Mouse (Mus musculus): ENCODE measurements around the gene Mab21l2.

The Mab21l2 gene

GRCm38 (mm10) chr3:86548091-86549015 is at the start of gene Mab21l2:
TSS of gene Mab21l2 (minus strand) at chr3:86548629.
- no peak for DNase-seq (ENCODE audit: low read depth)

DNA sequence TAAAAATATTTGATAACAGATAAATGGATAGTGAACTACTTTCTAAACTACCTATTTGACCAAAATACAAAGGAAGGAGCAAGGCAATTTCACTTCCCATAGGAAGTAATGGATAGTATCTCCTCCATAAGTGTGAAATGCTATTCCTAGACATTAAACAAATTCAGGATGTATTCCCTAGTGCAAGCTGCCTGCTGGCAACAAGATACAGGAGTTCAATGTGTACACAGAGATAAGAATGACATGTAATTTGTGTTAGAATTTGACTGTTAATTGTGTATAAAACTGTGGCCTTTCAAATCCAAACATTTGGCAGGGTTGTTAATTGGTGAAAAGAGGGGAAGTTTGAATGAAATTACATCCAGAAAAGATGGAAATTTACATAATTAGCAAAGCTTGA is 26.9 kb upstream of the Mab21l2 start:
- DNase-seq (ENCODE audit: low read depth) = no peak

DNA sequence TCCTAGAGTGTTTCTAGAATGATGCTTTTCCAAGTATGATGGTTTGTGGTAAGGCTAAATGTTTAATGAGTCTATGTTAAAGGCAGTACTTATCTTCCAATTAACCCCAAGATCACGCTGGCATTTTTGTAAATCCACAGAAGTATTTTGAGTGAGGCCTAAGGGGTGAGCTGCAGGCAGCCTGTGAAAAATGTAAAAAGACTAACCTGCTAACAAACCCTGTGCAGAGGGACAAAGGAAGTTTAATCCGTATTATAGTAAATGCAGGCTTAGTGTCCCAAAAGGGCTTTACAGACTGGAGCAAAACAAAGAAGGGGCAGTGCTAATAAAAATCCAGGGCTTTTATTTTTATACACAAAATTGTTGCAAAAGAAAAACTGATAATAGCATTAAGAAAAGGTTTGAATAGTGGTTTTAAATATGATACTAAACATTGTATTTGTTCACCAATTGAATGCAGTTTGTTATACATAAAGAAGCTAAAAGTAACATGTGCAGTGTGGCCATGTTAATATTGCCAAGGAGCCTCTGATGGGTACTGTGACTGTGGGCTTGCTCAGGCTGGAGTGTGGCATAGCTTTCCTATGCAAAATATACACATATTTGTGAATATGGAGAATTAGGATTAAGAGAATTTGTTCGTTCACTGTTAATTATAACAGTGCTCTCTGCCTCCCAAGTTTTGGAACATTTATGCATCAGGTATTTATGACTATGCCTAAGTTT is 24.3 kb upstream of the Mab21l2 start:
- no peak for DNase-seq (ENCODE audit: low read depth)

- no peak for DNase-seq (ENCODE audit: low read depth)
Observed at GRCm38 (mm10) chr3:86571518-86571917, 23.1 kb upstream of the Mab21l2 start.

DNA sequence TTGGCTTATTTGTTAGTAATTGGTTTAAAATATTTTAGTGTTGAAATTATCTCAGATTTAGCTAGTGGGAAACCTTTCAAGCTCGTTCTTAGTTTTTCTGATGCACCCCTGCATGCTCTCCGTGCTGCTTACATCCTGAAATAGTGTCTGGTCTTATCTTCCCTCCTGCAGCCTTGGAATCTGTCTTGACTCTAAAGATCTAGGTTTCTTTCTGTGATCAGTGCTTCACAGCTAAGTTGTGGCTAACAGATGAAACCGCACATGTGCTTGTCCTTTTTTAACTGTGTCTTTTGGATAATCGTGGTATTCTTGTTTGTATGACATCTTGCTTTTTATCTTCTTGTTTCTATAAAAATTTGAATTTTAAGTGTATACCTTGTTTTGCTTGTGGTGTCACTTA is 18.9 kb upstream of the Mab21l2 start:
- DNase-seq (ENCODE audit: low read depth) = no peak

DNA sequence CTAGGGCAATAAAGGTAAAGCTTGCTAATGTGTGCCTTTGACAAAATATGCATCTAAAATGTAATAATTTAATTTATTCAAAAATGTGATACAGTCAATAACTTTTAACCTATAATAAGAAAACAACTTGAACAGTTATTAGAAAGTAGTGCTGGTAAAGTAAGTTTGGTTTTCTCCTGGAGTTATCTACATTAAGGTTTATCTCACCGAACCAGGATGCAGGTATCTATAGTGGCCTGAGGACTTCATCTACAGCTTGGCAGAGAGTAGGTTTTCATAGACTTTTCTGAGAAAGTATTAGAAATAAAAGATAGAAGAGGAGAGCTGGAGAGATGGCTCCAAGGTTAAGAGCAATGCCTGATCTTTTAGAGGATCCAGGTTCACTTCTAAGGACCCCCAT is 13.0 kb upstream of the Mab21l2 start:
- DNase-seq (ENCODE audit: low read depth) = no peak

DNA sequence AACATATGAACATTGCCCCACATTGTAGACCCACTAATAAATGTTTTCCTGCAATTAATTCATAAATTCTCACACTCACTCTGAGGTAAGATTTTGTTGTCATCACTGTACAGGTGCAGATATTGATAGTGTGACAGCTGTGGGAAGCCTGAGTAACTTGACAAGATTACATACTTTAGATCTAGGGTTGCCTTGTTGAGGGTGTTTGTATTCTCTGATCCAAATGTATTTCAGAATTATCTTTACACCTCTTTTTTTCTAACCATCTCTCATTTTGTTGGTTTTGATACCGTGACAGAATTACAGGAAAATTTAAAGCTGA is 12.6 kb upstream of the Mab21l2 start:
- no peak for DNase-seq (ENCODE audit: low read depth)

GRCm38 (mm10) chr3:86560281-86561022 is 12.0 kb upstream of the Mab21l2 start:
- no peak for DNase-seq (ENCODE audit: low read depth)

DNA sequence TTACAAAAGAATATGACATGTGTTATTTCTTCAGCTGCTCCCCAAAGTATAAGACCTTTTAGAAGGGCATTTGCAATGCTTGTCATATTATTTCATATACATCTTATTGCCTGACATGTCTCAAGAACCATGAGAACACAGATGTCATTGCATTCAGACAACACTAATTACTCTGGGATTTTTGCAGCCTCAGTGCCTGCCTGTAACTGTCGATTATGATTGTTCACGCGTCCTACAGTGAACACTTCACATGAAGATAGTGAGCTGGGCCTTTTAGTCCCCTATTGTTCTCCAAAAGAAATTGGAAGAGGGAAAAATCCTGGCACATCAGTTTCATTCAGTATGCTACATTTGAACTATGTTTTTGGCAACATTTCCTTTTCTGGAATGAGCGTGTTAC is 11.2 kb upstream of the Mab21l2 start:
- DNase-seq (ENCODE audit: low read depth) = no peak

DNA sequence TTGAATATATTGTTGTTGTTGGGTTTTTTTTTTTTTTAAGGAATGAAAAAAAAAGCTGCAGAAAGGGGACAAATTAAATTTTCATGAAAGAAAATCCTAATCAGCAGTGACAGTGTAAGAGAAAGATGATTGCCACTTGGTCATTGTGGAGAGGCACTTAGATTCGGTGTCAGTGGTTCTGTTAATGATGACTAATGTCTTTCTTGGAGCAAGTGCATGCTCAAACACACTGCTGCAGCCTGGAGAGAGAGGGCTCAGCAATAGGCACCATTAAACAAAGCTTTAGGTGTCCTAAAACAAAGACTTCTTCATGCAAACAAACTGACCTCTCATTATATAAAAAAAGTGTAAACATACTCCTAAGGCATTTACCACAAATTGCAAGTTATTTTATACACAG is 10.5 kb upstream of the Mab21l2 start:
- no peak for DNase-seq (ENCODE audit: low read depth)

DNA sequence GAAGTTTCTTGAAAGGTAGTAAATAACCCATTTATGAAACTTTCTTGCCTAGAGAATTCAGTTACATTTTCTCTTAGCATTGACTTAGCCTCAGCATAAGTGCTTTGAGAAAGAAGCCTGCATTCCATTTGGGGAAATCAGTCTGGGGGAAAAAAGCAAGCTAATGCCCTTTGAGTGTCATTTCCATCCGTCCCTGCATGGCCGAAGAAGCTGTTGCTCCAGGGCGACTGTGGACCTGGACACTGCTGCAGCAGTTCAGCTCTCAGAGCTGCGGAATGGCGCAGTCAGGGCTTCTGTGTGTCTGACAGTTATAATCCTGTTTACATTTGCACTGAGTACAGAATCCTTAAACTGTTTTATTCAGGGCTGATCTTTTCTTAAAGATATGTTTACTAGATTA is 3.7 kb upstream of the Mab21l2 start:
- no peak for DNase-seq (ENCODE audit: low read depth)

DNA sequence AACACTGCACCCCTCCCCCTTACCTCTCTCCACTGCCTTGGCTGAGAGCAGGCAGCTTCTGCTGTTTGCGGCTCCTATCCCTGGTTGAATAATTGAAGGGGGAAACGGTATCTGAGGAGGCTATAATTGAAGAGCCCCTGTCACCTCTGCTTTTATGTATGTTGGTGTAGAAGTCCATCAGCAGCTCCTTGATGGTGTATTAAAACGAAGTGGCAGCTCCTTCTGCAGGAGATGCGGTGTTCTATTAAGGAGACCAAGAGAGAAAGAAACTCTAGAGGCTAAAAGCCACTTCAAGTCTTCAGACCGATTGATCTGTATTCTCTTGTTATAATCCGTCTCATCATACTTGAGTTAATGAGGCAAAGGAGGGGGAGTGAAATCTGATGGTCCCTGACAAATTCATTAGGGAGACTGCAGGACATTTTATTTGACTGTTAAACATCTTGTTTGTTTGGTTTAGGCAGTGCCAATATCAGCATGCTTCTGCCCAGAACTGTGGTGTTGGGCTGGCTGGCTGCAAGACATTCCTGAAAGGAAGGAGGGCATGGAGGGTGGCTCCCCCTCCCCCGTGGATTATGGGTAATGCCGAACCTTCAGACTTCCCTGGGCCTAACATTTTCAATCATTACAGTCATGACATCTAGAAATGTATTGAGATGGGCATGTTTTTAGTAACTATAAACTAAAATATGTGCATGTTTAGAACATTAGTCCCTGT is 2.7 kb upstream of the Mab21l2 start:
- DNase-seq (ENCODE audit: low read depth) = no peak

DNA sequence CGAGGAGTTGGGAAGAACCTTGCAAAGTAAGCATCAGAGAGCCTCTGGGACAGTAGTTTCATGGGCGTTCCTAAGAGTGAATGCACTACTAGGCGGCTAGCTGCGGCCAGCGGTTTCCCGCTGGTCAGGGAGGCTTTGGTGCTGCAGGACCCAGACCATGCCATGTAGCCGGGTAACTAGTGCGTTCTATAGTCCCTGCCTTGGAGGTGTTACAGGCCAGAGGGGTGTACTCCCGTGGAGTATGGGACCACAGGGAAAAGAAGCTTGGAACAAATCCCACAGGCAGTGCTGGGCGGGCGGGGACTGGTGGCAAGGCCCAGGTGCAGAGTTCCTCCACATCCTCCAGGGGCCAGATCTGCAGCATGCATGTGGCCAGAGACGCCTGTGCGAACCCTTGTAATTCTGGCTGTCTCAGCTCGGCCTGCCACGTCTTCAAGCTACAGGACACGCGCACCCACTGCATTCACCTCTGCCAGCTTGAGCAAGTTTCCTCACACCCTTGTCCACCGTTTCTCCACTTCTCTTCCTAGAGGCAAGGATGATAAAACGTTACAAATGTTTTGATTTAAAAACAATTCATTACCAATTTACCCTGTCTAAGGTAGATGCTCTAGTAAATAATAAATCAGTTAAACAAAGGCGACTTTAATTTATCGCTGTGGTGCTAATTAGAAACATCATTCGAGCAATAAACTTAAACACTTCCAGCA is 2.0 kb upstream of the Mab21l2 start:
- no peak for DNase-seq (ENCODE audit: low read depth)

- no peak for DNase-seq (ENCODE audit: low read depth)
Observed at GRCm38 (mm10) chr3:86547251-86547791, 1.1 kb downstream of the Mab21l2 start.

GRCm38 (mm10) chr3:86546471-86547250 is 1.8 kb downstream of the Mab21l2 start:
- no peak for DNase-seq (ENCODE audit: low read depth)

GRCm38 (mm10) chr3:86545945-86546344 is 2.5 kb downstream of the Mab21l2 start:
- DNase-seq (ENCODE audit: low read depth) = no peak

GRCm38 (mm10) chr3:86544785-86545184 is 3.6 kb downstream of the Mab21l2 start:
- DNase-seq (ENCODE audit: low read depth) = no peak

GRCm38 (mm10) chr3:86541863-86542397 is 6.5 kb downstream of the Mab21l2 start:
- no peak for DNase-seq (ENCODE audit: low read depth)

GRCm38 (mm10) chr3:86541074-86541614 is 7.3 kb downstream of the Mab21l2 start:
- no peak for DNase-seq (ENCODE audit: low read depth)

All from c-Kit-positive CD71-negative TER-119-negative erythroid progenitor cells, embryonic 14.5 days (primary cell).